Mouse (Mus musculus) kidney, adult 18-20 months (tissue): ENCODE results near the gene Rgs12.

Experiments
- DNase-seq: peaks from one replicate; pipeline ENCODE4 v3.0.0; 2021

The Rgs12 gene

GRCm38 (mm10) chr5:34984933-34985332 is 35.7 kb downstream of the Rgs12 start:
- DNase-seq: no peak

GRCm38 (mm10) chr5:34985867-34986266 is 36.6 kb downstream of the Rgs12 start:
- peak; percentile 86 for DNase-seq

- no peak for DNase-seq
These were observed 38.2 kb downstream of the Rgs12 start for GRCm38 (mm10) chr5:34987396-34987795.

- DNase-seq: no peak
These were observed 39.4 kb downstream of the Rgs12 start for GRCm38 (mm10) chr5:34988690-34989089.

- no peak for DNase-seq
These were observed 40.1 kb downstream of the Rgs12 start for GRCm38 (mm10) chr5:34989321-34989772.

- DNase-seq: no peak
These were observed 49.5 kb downstream of the Rgs12 start for GRCm38 (mm10) chr5:34998754-34999153.

- no peak for DNase-seq
These were observed 50.0 kb downstream of the Rgs12 start for GRCm38 (mm10) chr5:34999281-34999680.

GRCm38 (mm10) chr5:35000323-35000722 is 51.1 kb downstream of the Rgs12 start:
- DNase-seq: no peak

- no peak for DNase-seq
These were observed 51.9 kb downstream of the Rgs12 start for GRCm38 (mm10) chr5:35001144-35001543.

- peak; percentile 22 for DNase-seq
These were observed 54.4 kb downstream of the Rgs12 start for GRCm38 (mm10) chr5:35003611-35004162.

GRCm38 (mm10) chr5:35004769-35005168 is 55.5 kb downstream of the Rgs12 start:
- DNase-seq: no peak

- DNase-seq: no peak
These were observed 56.4 kb downstream of the Rgs12 start for GRCm38 (mm10) chr5:35005659-35006058.

- DNase-seq: no peak
These were observed 57.4 kb downstream of the Rgs12 start for GRCm38 (mm10) chr5:35006599-35006998.

- no peak for DNase-seq
These were observed 59.9 kb downstream of the Rgs12 start for GRCm38 (mm10) chr5:35009163-35009562.

- DNase-seq: no peak
These were observed 61.4 kb downstream of the Rgs12 start for GRCm38 (mm10) chr5:35010656-35011055.

GRCm38 (mm10) chr5:35011156-35011923 is 62.1 kb downstream of the Rgs12 start:
- no peak for DNase-seq

- no peak for DNase-seq
These were observed 64.8 kb downstream of the Rgs12 start for GRCm38 (mm10) chr5:35014036-35014435.

GRCm38 (mm10) chr5:35019673-35020300 is 70.5 kb downstream of the Rgs12 start:
- DNase-seq: no peak

- DNase-seq: no peak
These were observed 71.4 kb downstream of the Rgs12 start for GRCm38 (mm10) chr5:35020410-35021241.

- DNase-seq: peak; percentile 71
These were observed 75.7 kb downstream of the Rgs12 start for GRCm38 (mm10) chr5:35024975-35025374.

- DNase-seq: no peak
These were observed 80.1 kb downstream of the Rgs12 start for GRCm38 (mm10) chr5:35029303-35029702.

GRCm38 (mm10) chr5:35029755-35030154 is 80.5 kb downstream of the Rgs12 start:
- no peak for DNase-seq

GRCm38 (mm10) chr5:35033068-35033467 is 83.8 kb downstream of the Rgs12 start:
- peak; percentile 28 for DNase-seq
